Mouse (Mus musculus) megakaryocyte, embryonic 14.5 days (primary cell): ENCODE results near the gene Lce3e.

Experiments
- FLI1 ChIP-seq: IDR thresholded peaks from 2 replicates; pipeline ENCODE4 v1.6.1; 2012; ENCODE audit warnings: low read length, inconsistent platforms, mixed read lengths
- GATA1 ChIP-seq: IDR thresholded peaks from 3 replicates; pipeline ENCODE4 v1.6.1; 2012; ENCODE audit warnings: mixed read lengths, low read length, inconsistent platforms, borderline replicate concordance

- TF ChIP-seq GATA1 (no peak), FLI1 (no peak)
Measured at GRCm38 (mm10) chr3:92966761-92967160, at the start of gene Lce3e.
